Mouse (Mus musculus): Measurements from ENCODE around the gene Pappa.

DNA sequence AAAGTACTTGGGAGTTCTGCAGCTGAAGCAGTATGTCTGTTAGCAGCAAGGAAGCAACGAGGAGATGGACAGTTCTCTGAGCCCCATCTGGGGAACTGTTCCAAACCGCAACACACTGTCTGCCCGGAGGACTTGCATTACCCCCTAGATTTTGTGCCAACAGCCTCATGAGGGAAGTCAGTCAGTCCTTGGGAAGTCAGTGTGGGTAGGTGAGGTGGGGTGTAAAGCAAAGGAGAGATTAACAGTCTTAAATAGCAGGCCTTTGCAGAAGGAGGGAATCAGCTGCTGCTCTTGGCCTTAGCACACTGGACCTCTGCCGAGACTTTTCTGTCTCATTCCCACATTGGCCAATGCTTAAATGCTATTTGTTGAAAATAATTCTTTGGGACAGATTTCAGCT, 230.6 kb downstream of the Pappa start:
- no peak for TF ChIP-seq POLR2A (IDR thresholded peaks at IDR 0.05; ENCODE audit: low read depth, low read length)
- TF ChIP-seq CTCF (conservative IDR thresholded peaks at IDR 0.05 in 1 of 2, IDR thresholded peaks at IDR 0.05 in 1 of 2; ENCODE audit: low read depth in 2 of 2, low read length in 2 of 2) = no peak
- no peak for TF ChIP-seq ZNF384 (IDR thresholded peaks at IDR 0.05; ENCODE audit: low read depth, low read length)
